Mouse (Mus musculus) heart, embryonic 16.5 days (tissue): ENCODE measurements around the gene Dmrtc1a. TPM values are rescaled to one million over a fixed set of nuclear protein-coding genes. Genes with fewer than 3 reads are reported as not detected.
"Not testable (repeated sequence)": the region's sequence is repeated elsewhere in the genome, so short reads cannot be mapped to it uniquely, and the experiment has no call there.

Experiments used
- ATAC-seq: fragments of 200-750 bp; cut with Nextera tagmentation; replicated peaks from 2 replicates; pipeline ENCODE4 v1.8.0; 2017; ENCODE audit warnings: moderate number of reproducible peaks; ENCODE audit not compliant: insufficient read depth, low FRiP score; ENCODE audit errors: extremely low read depth
- H3K27ac ChIP-seq: fragments of 300-500 bp; sonication (generic); 2 replicates; pipeline ENCODE4 v1.5.1; 2014; ENCODE audit warnings: mild to moderate bottlenecking, low read length, control low read depth, moderate library complexity
- H3K27me3 ChIP-seq: fragments of 300-500 bp; sonication (generic); 2 replicates; pipeline ENCODE4 v1.6.1; 2014; ENCODE audit warnings: low read length, mixed read lengths; ENCODE audit not compliant: control insufficient read depth, insufficient read depth
- H3K36me3 ChIP-seq: fragments of 300-500 bp; sonication (generic); 2 replicates; pipeline ENCODE4 v1.6.1; 2014; ENCODE audit not compliant: control insufficient read depth, insufficient read depth
- H3K4me1 ChIP-seq: fragments of 300-500 bp; sonication (generic); 2 replicates; pipeline ENCODE4 v1.6.1; 2014; ENCODE audit warnings: low read length, mixed read lengths; ENCODE audit not compliant: control insufficient read depth, insufficient read depth
- H3K4me2 ChIP-seq: fragments of 300-500 bp; sonication (generic); 2 replicates; pipeline ENCODE4 v1.6.1; 2014; ENCODE audit warnings: low read depth, mild to moderate bottlenecking, control low read depth, low read length
- H3K4me3 ChIP-seq: fragments of 300-500 bp; sonication (generic); 2 replicates; pipeline ENCODE4 v1.5.1; 2014; ENCODE audit warnings: mild to moderate bottlenecking, control low read depth, low read length
- H3K9ac ChIP-seq: fragments of 300-500 bp; sonication (generic); 2 replicates; pipeline ENCODE4 v1.6.1; 2014; ENCODE audit warnings: low read length, control low read depth
- H3K9me3 ChIP-seq: fragments of 300-500 bp; sonication (generic); replicated peaks from 2 replicates; pipeline ENCODE4 v1.6.1; 2016; ENCODE audit warnings: low read length; ENCODE audit not compliant: control insufficient read depth
- WGBS: fragments of 180-500 bp; shearing (Covaris S2); extraction: QIAGEN DNeasy Blood & Tissue Kit; methylation state at CpG from one replicate; pipeline ENCODE4 v1.1.7; 2014; 5-methylcytosine and 5-hydroxymethylcytosine counted together
- polyA plus RNA-seq: library from polyadenylated mRNA; unstranded; fragments of >200 nt; fragmentation: Nextera tagmentation; extraction: Ambion mirVana; gene quantifications from 2 replicates; pipeline ENCODE4 v1.2.1, GENCODE M21; 2015

The Dmrtc1a gene
- polyA plus RNA-seq, 1 experiment from 2014 or later = 0.26 TPM

DNA sequence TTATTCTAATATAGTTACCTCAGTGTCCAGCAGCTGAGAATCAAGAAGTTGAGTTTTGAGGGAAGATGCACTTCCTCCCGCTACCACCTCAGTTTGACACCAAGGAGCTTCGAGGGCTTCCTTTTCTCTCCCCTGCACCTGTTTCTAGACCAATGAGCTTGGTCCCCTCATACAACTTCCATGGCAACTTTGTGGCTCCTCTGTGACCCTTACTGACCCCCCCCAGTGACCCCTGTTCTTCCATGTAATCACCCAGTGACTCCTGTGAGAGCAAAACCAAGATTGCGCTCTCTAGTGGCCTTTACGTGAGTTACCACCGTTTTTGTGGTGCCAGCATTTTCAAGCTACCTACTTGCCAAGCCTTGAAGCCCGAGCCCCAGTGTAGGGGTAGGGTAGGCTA lies 40.6 kb downstream of the Dmrtc1a start, which contains the start of gene 1700031F05Rik:
TSS of gene 1700031F05Rik (minus strand) at position 101 of the 400 bp plus-strand sequence.
- no peak within 1 kb of the TSS for H3K27ac ChIP-seq

DNA sequence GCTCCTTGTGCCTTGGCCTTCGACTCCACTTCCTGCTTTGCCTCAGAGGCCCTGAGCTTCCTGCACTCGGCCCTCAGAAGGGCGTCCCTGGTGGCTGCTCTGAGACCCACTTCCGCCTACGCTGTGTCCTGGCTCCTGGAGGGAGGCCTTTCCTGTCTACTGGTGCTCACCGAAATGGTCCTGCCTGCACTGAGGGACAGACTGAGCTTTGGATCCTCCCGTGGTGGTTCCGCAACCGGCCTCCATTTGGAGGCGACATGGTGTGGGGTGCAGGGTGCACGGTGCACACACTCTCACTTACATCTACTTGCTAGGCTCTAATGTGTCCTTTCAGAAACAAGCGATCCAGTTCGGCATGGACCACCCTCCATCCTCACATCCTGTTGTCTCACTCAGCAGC lies 54.0 kb downstream of the Dmrtc1a start, which contains the start of gene Dmrtc1c2:
TSS of gene Dmrtc1c2 (minus strand) at position 101 of the 400 bp plus-strand sequence.
- no CpG with 5 or more reads among the region's 13 CpGs for WGBS

More for the DNA sequence above, 40.6 kb downstream of the Dmrtc1a start, which contains the start of gene 1700031F05Rik:
- 86% methylated on average over 6 of the region's 6 CpGs for WGBS
- Histone ChIP-seq H3K36me3 (no peaks in the 10 kb centered on the region), H3K4me2 (no peak within 1 kb of the TSS), H3K9me3 (no peaks in the 10 kb centered on the region), H3K4me1 (no peaks in the 10 kb centered on the region), H3K4me3 (no peak within 1 kb of the TSS), H3K27me3 (no peaks in the 10 kb centered on the region), H3K9ac (no peak within 1 kb of the TSS)
- ATAC-seq = no peak

More for the DNA sequence above, 54.0 kb downstream of the Dmrtc1a start, which contains the start of gene Dmrtc1c2:
- H3K27ac ChIP-seq, H3K9ac ChIP-seq, H3K4me3 ChIP-seq, H3K4me1 ChIP-seq, H3K27me3 ChIP-seq, H3K36me3 ChIP-seq, ATAC-seq, H3K9me3 ChIP-seq, H3K4me2 ChIP-seq: not testable (repeated sequence)

Other genes with a start within 250 kb of the Dmrtc1a start
- not detected in 2 replicates for gene Gm3880, start 221.7 kb downstream of the Dmrtc1a start, polyA plus RNA-seq
- not detected in 2 replicates for gene Gm9112, start 201.1 kb downstream of the Dmrtc1a start, polyA plus RNA-seq
- not detected in 2 replicates for gene Dmrtc1b, start 200.8 kb downstream of the Dmrtc1a start, polyA plus RNA-seq
- not detected in 2 replicates for gene Dmrtc1c1, start 105.7 kb downstream of the Dmrtc1a start, polyA plus RNA-seq
- not detected in 2 replicates for gene Dmrtc1c2, start 54.1 kb downstream of the Dmrtc1a start, polyA plus RNA-seq
- gene 1700031F05Rik, start 40.7 kb downstream of the Dmrtc1a start, polyA plus RNA-seq = not detected in 2 replicates
- not detected in 2 replicates for gene 1700011M02Rik, start 218 bp upstream of the Dmrtc1a start, polyA plus RNA-seq
- not detected in 2 replicates for gene 1700018G05Rik, start 19.7 kb upstream of the Dmrtc1a start, polyA plus RNA-seq